Mouse (Mus musculus): ENCODE data around the gene Reln. TPM values are rescaled to one million over a fixed set of nuclear protein-coding genes. Genes with fewer than 3 reads are reported as not detected.

Gene Reln
- polyA plus RNA-seq, 2 experiments from 2014 or later = 0.24 TPM; not detected in 1

Other genes starting within 250 kb of the Reln start
- 10 to 100 TPM; 54.7 to 58.5 TPM for gene Orc5, start 205.7 kb upstream of the Reln start, polyA plus RNA-seq (2017; shearing (Covaris generic))

Data from CD4-positive, CD25-positive, alpha-beta regulatory T cell, adult 4 months (primary cell).